Comparison of ENCODE assay signal across 9 mouse cellular contexts in genomic region chr19:38298018-38298626, GRCm38 (mm10). TPM values are rescaled to one million over a fixed set of nuclear protein-coding genes. Genes with fewer than 3 reads are reported as not detected.
DNase-seq lines count a peak whose midpoint lies in the region.
"Had no signal": no experiment of that assay in that cellular context is flagged by ENCODE, and none has a peak within 500 bp of the region (broad histone marks: within the 10 kb centered on the region; RNA-seq: fewer than 3 reads in every experiment).

No protein-coding gene starts in this region.

- DNase-seq in kidney, postnatal 4 days = peak; percentile 45 to 56
- DNase-seq in kidney, adult 11 months = no peak
- peak; percentile 41 for DNase-seq in Muller cell, postnatal 12 days (ENCODE audit: inconsistent ontology term)
- peak; percentile 73 for DNase-seq in embryo, embryonic 9.5 days (ENCODE audit: extremely low spot score)
- peak; percentile 23 for DNase-seq in mesoderm, embryonic 11.5 days (ENCODE audit: low read depth, low spot score)
- DNase-seq in ovary, postnatal 10 days (ENCODE audit: low spot score) = no peak
- DNase-seq in frontal cortex, adult 2 months (ENCODE audit: extremely low spot score in 1 of 2, low spot score in 1 of 2) = no peak
- no peak for DNase-seq in layer of hippocampus, postnatal 36 days
- DNase-seq: heart, postnatal 4 days had no signal

RNA-seq across cellular contexts. Expression of gene Lgi1, which starts 33.8 kb away (rescaled TPM):
- 64.9 and 72.0 TPM in 2 replicates for polyA plus RNA-seq in frontal cortex, adult 2 months (2012; rRNA removed)
- total RNA-seq in layer of hippocampus, postnatal 36 days (2021) = 100 to 1,000 TPM; 189 to 201 TPM

Comparison
In these comparisons a context has a peak if more than half of its experiments do, and no peak if none do; other contexts are left out.
1. DNase-seq: peak in kidney, postnatal 4 days (2 of 2), Muller cell, postnatal 12 days (single experiment), embryo, embryonic 9.5 days (single experiment) and mesoderm, embryonic 11.5 days (single experiment); none in kidney, adult 11 months (single experiment), ovary, postnatal 10 days (single experiment), frontal cortex, adult 2 months (0 of 2) and layer of hippocampus, postnatal 36 days (0 of 2).